Mouse (Mus musculus): Measurements from ENCODE around the gene Vps54.
"Not testable (repeated sequence)": the region's sequence is repeated elsewhere in the genome, so short reads cannot be mapped to it uniquely, and the experiment has no call there.

The Vps54 gene

GRCm38 (mm10) chr11:21239021-21239661, at the start of gene Vps54:
Gene Vps54 (plus strand): TSS chr11:21239281.
- peak; percentile 13 for DNase-seq (ENCODE audit: low read depth, low spot score)

- not testable (repeated sequence) for DNase-seq (ENCODE audit: low read depth, low spot score)
Observed at GRCm38 (mm10) chr11:21191821-21192220, 47.3 kb upstream of the Vps54 start.

- no peak for DNase-seq (ENCODE audit: low read depth, low spot score)
Observed at GRCm38 (mm10) chr11:21194851-21195250, 44.2 kb upstream of the Vps54 start.

- no peak for DNase-seq (ENCODE audit: low read depth, low spot score)
Observed at GRCm38 (mm10) chr11:21209046-21209445, 30.0 kb upstream of the Vps54 start.

- not testable (repeated sequence) for DNase-seq (ENCODE audit: low read depth, low spot score)
Observed at GRCm38 (mm10) chr11:21209701-21210100, 29.4 kb upstream of the Vps54 start.

- DNase-seq (ENCODE audit: low read depth, low spot score), result no peak
Observed at GRCm38 (mm10) chr11:21217419-21217818, 21.7 kb upstream of the Vps54 start.

GRCm38 (mm10) chr11:21219281-21219680, 19.8 kb upstream of the Vps54 start:
- no peak for DNase-seq (ENCODE audit: low read depth, low spot score)

- no peak for DNase-seq (ENCODE audit: low read depth, low spot score)
Observed at GRCm38 (mm10) chr11:21219851-21220587, 19.1 kb upstream of the Vps54 start.

GRCm38 (mm10) chr11:21220754-21221153, 18.3 kb upstream of the Vps54 start:
- no peak for DNase-seq (ENCODE audit: low read depth, low spot score)

- no peak for DNase-seq (ENCODE audit: low read depth, low spot score)
Observed at GRCm38 (mm10) chr11:21221396-21221795, 17.7 kb upstream of the Vps54 start.

GRCm38 (mm10) chr11:21222606-21223207, 16.4 kb upstream of the Vps54 start:
- DNase-seq (ENCODE audit: low read depth, low spot score), result no peak

- DNase-seq (ENCODE audit: low read depth, low spot score), result no peak
Observed at GRCm38 (mm10) chr11:21223539-21223938, 15.5 kb upstream of the Vps54 start.

GRCm38 (mm10) chr11:21224041-21224440, 15.0 kb upstream of the Vps54 start:
- no peak for DNase-seq (ENCODE audit: low read depth, low spot score)

GRCm38 (mm10) chr11:21224446-21224845, 14.6 kb upstream of the Vps54 start:
- no peak for DNase-seq (ENCODE audit: low read depth, low spot score)

GRCm38 (mm10) chr11:21224983-21225382, 14.1 kb upstream of the Vps54 start:
- no peak for DNase-seq (ENCODE audit: low read depth, low spot score)

- DNase-seq (ENCODE audit: low read depth, low spot score), result no peak
Observed at GRCm38 (mm10) chr11:21235381-21235780, 3.7 kb upstream of the Vps54 start.

GRCm38 (mm10) chr11:21235821-21236220, 3.3 kb upstream of the Vps54 start:
- DNase-seq (ENCODE audit: low read depth, low spot score), result no peak

GRCm38 (mm10) chr11:21236996-21237395, 2.1 kb upstream of the Vps54 start:
- DNase-seq (ENCODE audit: low read depth, low spot score), result no peak

- no peak for DNase-seq (ENCODE audit: low read depth, low spot score)
Observed at GRCm38 (mm10) chr11:21237474-21238278, 1.4 kb upstream of the Vps54 start.

- peak; percentile 32 for DNase-seq (ENCODE audit: low read depth, low spot score)
Observed at GRCm38 (mm10) chr11:21238279-21239020, 631 bp upstream of the Vps54 start.

Data from retina, adult 2 months (tissue).